In the genomic region with DNA sequence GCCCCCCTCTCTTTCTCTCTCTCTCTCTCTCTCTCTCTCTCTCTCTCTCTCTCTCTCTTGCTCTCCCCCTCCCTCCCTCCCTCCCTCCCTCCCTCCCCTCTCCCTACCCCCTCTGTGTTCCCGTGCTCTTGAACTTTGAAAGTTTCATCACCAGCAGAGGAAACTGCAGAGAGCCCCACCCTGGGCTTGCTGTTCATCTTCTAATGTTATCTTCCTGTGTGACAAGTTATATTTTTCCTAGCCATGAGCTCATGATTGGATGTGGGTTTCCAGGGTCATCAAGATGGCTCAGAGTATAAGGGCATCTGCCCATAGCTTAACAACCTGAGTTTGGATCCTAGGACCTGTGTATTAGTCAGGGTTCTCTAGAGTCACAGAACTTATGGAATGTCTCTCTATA, we compare ENCODE assay signal across 32 mouse cellular contexts. TPM values are rescaled to one million over a fixed set of nuclear protein-coding genes. Genes with fewer than 3 reads are reported as not detected.
A peak's percentile ranks its signal among the peaks of the same experiment; 100 is the strongest.
DNase-seq lines count a peak whose midpoint lies in the region; ATAC-seq lines count a peak whose summit lies in the region.
"Had no signal": no experiment of that assay in that cellular context is flagged by ENCODE, and none has a peak within 500 bp of the region (broad histone marks: within the 10 kb centered on the region; RNA-seq: fewer than 3 reads in every experiment).

No protein-coding gene starts in this region.

- intact Hi-C loops in left cerebral cortex, postnatal 14 days (cut with DNase I), result no loop called here

- peaks cover 51% of the 10 kb centered on the region for H3K4me1 ChIP-seq in heart, embryonic 10.5 days
- peaks cover 40% of the 10 kb centered on the region for H3K4me1 ChIP-seq in heart, embryonic 12.5 days (replicated peaks)
- H3K4me1 ChIP-seq: hindbrain, embryonic 15.5 days; intestine, embryonic 15.5 days had no signal

- ATAC-seq in heart, embryonic 12.5 days (ENCODE audit: insufficient number of reproducible peaks, low FRiP score), result no peak
- peak; percentile 70 for ATAC-seq in CD4-positive, CD25-positive, alpha-beta regulatory T cell, adult 4 months
- ATAC-seq in megakaryocyte, adult 5-6 weeks (ENCODE audit: poor library complexity, severe bottlenecking), result peak; percentile 27
- ATAC-seq: forebrain, embryonic 14.5 days; intestine, embryonic 15.5 days; liver, postnatal 0 days had no signal

- H3K36me3 ChIP-seq in heart, embryonic 10.5 days, result no peaks in the 10 kb centered on the region
- H3K36me3 ChIP-seq in heart, embryonic 12.5 days, result no peaks in the 10 kb centered on the region
- H3K36me3 ChIP-seq: embryonic facial prominence, embryonic 12.5 days; heart, embryonic 13.5 days; hindbrain, embryonic 15.5 days; intestine, embryonic 15.5 days; limb, embryonic 12.5 days; midbrain, embryonic 12.5 days had no signal

- no peak overlapping the region for H3K4me2 ChIP-seq in heart, embryonic 12.5 days
- H3K4me2 ChIP-seq: embryonic facial prominence, embryonic 12.5 days; heart, embryonic 13.5 days; hindbrain, embryonic 15.5 days; intestine, embryonic 15.5 days; limb, embryonic 12.5 days; midbrain, embryonic 12.5 days had no signal

- no peaks in the 10 kb centered on the region for H3K9me3 ChIP-seq in heart, embryonic 10.5 days
- peaks cover 7% of the 10 kb centered on the region for H3K9me3 ChIP-seq in heart, embryonic 12.5 days (replicated peaks)
- H3K9me3 ChIP-seq: hindbrain, embryonic 15.5 days; intestine, embryonic 15.5 days had no signal

- DNase-seq in heart, embryonic 10.5 days (ENCODE audit: low spot score), result no peak
- DNase-seq in 416B (ENCODE audit: low read depth), result peak; percentile 40
- DNase-seq in left cerebral cortex, postnatal 14 days (ENCODE audit: low spot score in 2 of 2), result no peak
- no peak for DNase-seq in cerebellum, adult 9-11 months
- DNase-seq: cerebellum, adult 8-10 months; embryo, embryonic 11 days; gastrocnemius, postnatal 25 days; heart, adult 18-20 months; heart, postnatal 10 days; kidney, adult 8-10 months; kidney, postnatal 4 days; layer of hippocampus, postnatal 36 days; liver, postnatal 0 days; lung, postnatal 36 days; right cerebral cortex, postnatal 14 days had no signal

- no peak overlapping the region for H3K9ac ChIP-seq in heart, embryonic 12.5 days
- H3K9ac ChIP-seq: embryonic facial prominence, embryonic 12.5 days; heart, embryonic 13.5 days; hindbrain, embryonic 15.5 days; intestine, embryonic 15.5 days; limb, embryonic 12.5 days; liver, postnatal 0 days; midbrain, embryonic 12.5 days had no signal

- peak overlapping the region; percentile 79; the same call in 1 of the 2 replicates for H3K27ac ChIP-seq in heart, embryonic 10.5 days
- no peak overlapping the region for H3K27ac ChIP-seq in heart, embryonic 12.5 days (ENCODE audit: poor library complexity, severe bottlenecking)
- H3K27ac ChIP-seq: embryonic facial prominence, embryonic 12.5 days; heart, embryonic 13.5 days; hindbrain, embryonic 15.5 days; intestine, embryonic 15.5 days; kidney, postnatal 0 days; limb, embryonic 12.5 days; midbrain, embryonic 12.5 days had no signal

- H3K27me3 ChIP-seq in heart, embryonic 10.5 days (ENCODE audit: insufficient read depth, poor library complexity, severe bottlenecking), result no peaks in the 10 kb centered on the region
- no peaks in the 10 kb centered on the region for H3K27me3 ChIP-seq in heart, embryonic 12.5 days (replicated peaks)
- H3K27me3 ChIP-seq: embryonic facial prominence, embryonic 12.5 days; heart, embryonic 13.5 days; hindbrain, embryonic 15.5 days; intestine, embryonic 15.5 days; limb, embryonic 12.5 days; midbrain, embryonic 12.5 days had no signal

- WGBS in heart, embryonic 10.5 days, result 50% methylated on average over 1 of the region's 1 CpGs
- 40% methylated on average over 1 of the region's 1 CpGs for WGBS in heart, embryonic 12.5 days

- no peak overlapping the region for H3K4me3 ChIP-seq in heart, embryonic 10.5 days
- H3K4me3 ChIP-seq in heart, embryonic 12.5 days, result no peak overlapping the region
- H3K4me3 ChIP-seq: embryonic facial prominence, embryonic 12.5 days; heart, embryonic 13.5 days; hindbrain, embryonic 15.5 days; intestine, embryonic 15.5 days; limb, embryonic 12.5 days; megakaryocyte, embryonic 14.5 days; midbrain, embryonic 12.5 days had no signal

RNA-seq across cellular contexts. Expression of gene Rbm38, which starts 42.9 kb away (rescaled TPM):
- polyA plus RNA-seq in heart, embryonic 10.5 days (2016; fragmentation: Nextera tagmentation; extraction: Ambion mirVana), result 156 and 188 TPM in 2 replicates
- 146 and 147 TPM in 2 replicates for polyA plus RNA-seq in heart, embryonic 12.5 days (2016; fragmentation: Nextera tagmentation; extraction: Ambion mirVana)
- polyA plus RNA-seq in CD4-positive, CD25-positive, alpha-beta regulatory T cell, adult 4 months (2017; shearing (Covaris generic)), result 100 to 1,000 TPM; 154 to 194 TPM
- 124 and 143 TPM in 2 replicates for total RNA-seq in megakaryocyte, adult 5-6 weeks (2015)
- total RNA-seq in megakaryocyte, adult 5-6 weeks (2017), result 43.2 and 59.0 TPM in 2 replicates
- total RNA-seq in left cerebral cortex, postnatal 14 days (2021), result 1 to 10 TPM; 3.1 to 3.7 TPM

RNA-seq across cellular contexts. Expression of gene Ctcfl, which starts 56.1 kb away (rescaled TPM):
- polyA plus RNA-seq in heart, embryonic 10.5 days (2016; fragmentation: Nextera tagmentation; extraction: Ambion mirVana), result 0.85 and 1.1 TPM in 2 replicates
- polyA plus RNA-seq in heart, embryonic 12.5 days (2016; fragmentation: Nextera tagmentation; extraction: Ambion mirVana), result 0.70 and 0.86 TPM in 2 replicates
- polyA plus RNA-seq in CD4-positive, CD25-positive, alpha-beta regulatory T cell, adult 4 months (2017; shearing (Covaris generic)), result not detected
- total RNA-seq in megakaryocyte, adult 5-6 weeks (2015), result 0.11 TPM in 1 of 2 replicates, not detected in the other
- total RNA-seq in megakaryocyte, adult 5-6 weeks (2017), result not detected in 2 replicates
- not detected for total RNA-seq in left cerebral cortex, postnatal 14 days (2021)
- total RNA-seq: G1E; gastrocnemius, postnatal 25 days; hematopoietic stem cell, adult 5-6 weeks; layer of hippocampus, adult 8-10 months; layer of hippocampus, postnatal 36 days; midbrain, postnatal 0 days had no signal
- polyA plus RNA-seq: forebrain, embryonic 14.5 days; frontal cortex, adult 2 months; G1E; kidney, postnatal 0 days; midbrain, embryonic 12.5 days; midbrain, postnatal 0 days had no signal
